Mouse (Mus musculus) lung, postnatal 10 days (tissue): ENCODE measurements around the gene Rab35.

ENCODE experiments used
- DNase-seq: peaks from one replicate; pipeline ENCODE4 v3.0.0; 2021

The Rab35 gene

DNA sequence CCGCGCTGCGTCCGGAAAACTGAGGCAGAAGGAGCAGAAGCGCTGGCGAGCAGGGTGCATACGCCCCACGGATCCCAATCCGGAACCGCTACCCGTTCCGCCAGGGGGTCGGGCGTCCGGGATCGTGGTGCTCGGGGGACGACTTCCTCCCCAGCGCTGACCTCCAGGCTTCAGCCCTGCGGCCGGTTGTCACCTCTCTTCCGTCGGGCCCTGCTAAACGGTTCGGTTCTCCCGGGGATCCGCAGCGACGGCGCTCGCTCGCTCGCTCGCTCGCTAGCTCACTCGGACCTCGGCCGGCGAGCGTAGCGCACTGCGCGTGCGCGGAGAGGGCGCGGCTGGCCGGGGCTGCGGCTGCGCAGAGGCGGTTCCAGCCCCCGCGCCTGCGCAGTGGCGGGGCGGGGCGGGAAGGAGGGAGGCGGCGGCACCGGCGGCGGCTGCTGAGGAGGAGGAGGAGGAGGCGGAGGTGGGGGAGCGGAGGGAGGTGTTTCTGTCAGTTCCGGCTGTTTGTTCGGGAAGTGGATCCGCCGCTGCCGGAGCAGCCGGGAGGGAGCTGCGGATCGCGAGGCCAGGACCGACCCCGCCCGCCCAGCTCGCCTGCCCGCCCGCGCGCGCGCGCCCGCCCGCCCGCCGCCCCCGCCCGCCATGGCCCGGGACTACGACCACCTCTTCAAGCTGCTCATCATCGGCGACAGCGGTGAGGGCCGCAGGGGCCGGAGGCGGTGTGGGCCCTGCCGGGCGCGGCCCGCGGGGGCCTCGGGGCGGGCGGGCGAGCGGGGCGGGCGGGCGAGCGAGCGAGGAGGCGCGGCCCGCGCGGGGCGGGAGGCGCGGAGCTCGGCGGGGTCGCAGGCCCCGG is at the start of gene Rab35:
Rab35 (plus strand) TSS at position 404 of the 853 bp plus-strand sequence.
- peak; percentile 95 for DNase-seq

DNA sequence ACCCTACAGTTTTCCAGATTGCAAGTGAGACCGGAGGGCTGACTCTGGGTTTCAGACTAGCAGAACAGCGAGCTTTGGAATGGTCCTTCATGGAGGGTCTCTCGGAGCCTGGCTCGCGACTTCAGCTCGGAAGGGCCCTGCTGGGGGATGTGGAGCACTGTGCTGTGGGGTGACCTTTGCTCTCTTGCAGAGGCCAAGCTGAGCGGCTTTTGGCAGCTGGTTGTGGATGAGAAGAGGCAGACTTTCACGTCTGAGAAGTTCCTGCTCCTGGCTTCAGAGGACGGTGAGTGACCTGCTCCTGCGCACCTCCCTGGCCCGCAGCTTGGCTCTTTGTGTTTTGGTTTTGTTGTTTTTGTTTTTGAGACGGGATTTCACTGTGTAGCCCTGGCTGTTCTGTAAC is 46.1 kb upstream of the Rab35 start:
- no peak for DNase-seq

DNA sequence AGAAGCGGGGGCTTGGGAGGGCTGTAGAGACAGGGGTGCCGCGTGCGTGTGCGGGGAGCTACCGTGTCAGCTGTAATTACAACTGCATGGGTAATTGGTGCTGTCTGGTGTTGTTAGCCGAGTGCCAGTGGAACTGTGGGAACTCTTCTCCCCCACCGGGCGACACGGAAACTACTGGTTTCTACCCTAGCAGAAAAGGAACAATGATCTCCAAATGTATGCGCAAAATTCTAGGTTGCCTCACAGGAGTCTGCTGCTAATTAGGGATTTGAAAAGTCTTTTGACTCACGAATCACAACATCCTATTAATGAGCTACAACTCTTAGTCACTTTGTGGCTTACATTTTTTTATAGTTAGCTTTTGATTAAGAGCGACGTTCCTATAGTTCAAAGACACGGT is 45.5 kb upstream of the Rab35 start:
- no peak for DNase-seq

DNA sequence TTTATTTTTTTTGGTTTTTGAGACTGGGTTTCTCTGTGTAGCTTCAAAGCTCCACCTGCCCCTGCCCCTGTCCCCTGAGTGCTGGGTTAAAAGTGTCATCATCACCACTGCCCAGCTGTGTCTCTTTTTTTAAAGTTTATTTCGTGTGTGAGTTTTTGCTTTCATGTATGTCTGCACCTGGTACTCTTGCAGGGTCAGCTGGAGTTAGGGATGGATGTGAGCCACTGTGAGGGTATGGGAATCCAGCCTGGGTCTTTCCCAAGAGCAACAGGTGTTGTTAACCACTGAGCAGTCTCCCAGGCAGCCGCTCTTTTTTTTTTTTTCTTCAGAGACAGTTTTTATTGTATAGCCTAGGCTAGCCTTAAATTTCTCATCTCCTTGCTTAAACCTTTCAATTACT is 44.9 kb upstream of the Rab35 start:
- no peak for DNase-seq

DNA sequence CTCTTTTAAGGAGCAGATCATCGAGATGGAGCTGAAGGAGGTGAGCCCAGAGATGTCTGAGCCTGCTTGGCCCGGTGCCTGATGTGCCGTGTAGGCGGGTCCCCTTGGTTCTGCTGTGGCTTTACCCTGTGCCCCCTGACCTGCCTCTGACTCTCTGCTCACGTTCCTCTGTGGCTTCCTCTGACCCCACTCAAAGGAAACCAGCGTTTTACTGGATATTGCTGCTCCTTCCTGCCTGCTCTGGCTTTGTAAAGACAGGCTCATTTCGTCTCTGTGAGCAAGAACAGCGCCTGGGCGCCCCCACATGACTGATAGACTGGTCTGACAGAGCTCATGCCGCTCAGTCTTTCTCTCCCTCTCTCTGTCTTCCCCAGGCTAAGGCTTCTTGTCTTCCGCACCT is 40.7 kb upstream of the Rab35 start:
- no peak for DNase-seq

DNA sequence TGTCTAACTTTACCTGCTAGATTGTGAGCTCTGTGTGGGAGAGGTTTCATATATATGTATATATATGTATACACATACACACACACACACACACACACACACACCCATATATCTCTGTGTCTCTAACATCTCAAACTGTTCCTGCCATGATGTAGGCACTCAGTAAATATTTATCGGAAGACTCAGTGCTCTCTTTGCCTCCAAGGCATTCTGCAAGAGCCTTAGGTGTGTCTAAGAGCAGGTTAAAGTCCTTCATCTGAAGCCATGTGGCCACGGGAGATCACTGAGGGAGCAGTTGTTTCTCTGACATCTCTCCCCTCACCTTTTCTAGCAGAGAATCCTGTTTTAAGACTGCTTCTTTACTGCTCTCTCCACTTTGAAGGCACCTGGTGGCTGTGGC is 40.2 kb upstream of the Rab35 start:
- DNase-seq: no peak

DNA sequence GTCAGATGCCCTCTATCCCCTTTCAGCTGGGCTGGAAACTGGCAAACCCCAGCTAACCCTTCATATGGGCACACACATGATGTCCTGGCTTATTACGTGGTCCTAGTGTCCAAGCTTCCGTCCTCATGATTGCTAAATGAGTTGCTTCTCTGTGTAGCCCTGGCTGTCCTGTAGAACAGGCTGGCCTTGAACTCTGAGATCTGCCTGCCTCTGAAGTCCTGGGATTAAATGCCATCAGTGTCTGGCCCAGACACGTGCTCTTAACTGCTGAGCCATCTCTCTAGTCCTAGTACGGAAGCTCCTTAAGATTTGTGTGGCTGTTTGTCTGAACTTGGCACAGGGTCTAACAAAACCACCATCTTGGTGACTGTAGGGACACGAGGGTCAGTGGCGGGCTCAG is 28.1 kb upstream of the Rab35 start:
- no peak for DNase-seq

DNA sequence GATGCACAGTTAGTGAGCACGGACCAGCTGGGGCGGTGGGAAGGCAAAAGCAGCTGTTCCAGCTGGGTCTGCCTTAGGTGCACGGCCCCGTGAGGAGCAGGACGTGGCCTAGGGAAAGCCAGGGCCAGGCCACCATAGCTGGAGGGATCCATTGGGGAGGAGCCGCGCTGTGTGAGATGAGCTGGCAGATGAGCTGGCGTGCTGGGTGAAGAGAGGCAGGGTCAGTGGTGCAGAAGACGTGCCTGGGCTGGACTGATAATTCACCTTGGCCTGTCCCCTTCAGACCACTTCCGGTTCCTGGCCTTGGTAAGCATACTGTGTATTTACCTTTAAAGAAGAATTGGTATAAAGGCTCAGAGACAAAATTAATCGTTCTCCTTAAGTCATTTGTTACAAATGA is 20.1 kb upstream of the Rab35 start:
- DNase-seq: no peak

DNA sequence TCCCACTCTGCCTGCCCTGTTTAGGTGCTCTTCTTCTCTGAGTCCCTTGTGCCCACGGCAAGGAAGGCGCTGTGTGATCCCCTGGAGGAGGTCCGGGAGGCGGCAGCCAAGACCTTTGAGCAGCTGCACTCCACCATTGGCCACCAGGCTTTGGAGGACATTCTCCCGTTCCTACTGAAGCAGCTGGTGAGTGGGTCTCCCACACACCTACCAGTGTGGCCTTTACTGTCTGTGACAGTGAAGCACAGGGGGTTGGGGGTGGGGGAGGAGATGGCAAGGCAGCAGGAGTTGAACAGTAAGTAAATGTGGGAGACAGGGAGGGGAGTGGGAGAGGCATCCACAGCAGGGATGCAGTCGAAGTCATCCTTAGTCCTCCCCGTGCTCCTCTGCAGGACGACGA is 18.4 kb upstream of the Rab35 start:
- DNase-seq: no peak

DNA sequence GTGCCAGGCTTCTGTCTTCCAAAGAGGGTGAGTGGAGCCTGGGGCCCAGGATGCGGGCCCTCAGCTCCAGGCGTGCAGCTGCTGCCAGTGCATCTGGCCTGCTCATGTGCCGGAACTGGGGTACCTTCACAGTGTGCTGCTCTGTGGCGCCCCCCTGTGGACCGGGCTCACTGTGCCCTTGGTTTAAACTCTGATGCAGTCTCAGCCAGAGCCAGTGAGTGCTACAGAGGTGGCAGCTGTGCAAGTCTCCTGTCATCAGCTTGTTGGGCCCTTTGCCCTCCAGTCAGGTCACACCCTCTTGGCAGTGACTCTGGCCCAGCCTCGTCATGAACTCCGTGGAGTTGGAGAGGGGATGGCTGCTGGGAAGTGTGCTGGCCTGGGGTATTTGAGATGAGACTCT is 16.8 kb upstream of the Rab35 start:
- peak; percentile 71 for DNase-seq

DNA sequence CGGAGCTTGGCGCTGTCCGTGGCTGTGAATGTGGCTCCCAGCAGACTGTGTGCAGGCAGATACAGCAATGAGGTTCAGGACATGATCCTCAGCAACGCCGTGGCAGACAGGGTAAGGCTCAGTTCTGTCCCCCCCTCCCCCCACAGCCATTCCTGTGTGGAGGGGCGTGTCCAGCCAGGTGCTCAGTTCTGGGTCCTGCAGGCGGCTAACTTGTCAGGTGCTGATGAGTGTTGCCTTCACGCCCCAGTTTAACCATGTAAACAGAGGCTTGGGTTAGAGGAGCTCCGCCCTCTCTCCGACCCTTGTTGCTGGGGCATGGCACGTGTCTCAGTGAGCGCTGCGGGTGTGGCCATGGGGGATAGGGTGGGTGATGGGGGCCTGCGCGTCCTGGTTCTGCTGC is 12.0 kb upstream of the Rab35 start:
- DNase-seq: no peak

DNA sequence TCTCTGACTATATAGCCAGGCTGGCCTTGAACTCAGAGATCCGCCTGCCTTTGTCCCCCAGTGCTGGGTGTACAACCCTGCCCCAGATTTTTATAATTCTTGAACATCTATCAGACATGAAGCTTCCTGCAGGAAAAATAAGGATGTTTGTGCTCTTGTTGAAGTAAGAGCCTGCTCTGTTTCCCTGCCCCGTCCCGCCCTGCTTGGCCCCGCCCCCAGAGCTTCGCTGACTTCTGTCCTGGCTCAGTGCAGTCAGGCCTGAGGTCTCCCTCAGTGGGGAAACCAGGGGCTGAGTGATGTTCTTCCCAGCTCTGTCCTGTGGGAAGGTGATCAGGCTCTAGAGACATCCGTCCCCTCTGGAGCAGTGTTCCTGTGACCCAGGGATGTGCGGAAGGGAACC is 9.0 kb upstream of the Rab35 start:
- DNase-seq: no peak

DNA sequence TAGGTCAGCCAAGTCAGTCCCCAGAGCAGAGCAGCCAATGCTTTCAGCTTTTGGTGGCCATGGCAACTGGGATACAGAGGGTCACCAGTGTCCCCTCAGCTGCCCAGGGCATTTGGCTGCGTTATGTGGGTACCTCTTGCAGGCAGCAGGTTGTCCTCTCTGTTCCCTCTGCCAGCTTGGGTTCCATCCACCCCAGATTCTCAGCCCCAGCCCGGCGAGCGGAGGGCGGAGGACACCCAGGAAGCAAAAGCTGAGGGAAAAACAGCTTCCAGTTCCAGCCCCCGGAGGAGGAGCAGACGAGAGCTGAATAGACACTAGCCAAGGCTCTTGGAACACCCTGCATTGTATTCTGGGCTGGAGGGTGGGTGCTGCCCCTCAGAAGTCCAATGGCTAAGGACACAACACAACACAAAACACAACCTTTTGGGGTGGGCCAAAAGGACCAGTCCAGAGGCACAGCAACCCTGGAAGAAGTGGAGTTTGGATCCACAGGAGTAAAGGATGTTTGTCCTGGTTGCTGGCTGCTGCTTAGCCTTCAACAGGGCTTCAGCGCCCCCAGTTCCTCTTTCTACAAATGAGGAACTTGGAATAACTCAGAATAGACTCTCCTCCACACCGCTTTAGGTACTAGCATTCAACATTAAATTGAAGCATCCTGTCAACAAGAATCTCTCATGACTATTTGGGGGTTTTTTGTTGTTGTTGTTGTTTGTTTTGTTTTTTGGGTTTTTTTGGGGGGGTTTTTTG is 7.8 kb upstream of the Rab35 start:
- DNase-seq: no peak

DNA sequence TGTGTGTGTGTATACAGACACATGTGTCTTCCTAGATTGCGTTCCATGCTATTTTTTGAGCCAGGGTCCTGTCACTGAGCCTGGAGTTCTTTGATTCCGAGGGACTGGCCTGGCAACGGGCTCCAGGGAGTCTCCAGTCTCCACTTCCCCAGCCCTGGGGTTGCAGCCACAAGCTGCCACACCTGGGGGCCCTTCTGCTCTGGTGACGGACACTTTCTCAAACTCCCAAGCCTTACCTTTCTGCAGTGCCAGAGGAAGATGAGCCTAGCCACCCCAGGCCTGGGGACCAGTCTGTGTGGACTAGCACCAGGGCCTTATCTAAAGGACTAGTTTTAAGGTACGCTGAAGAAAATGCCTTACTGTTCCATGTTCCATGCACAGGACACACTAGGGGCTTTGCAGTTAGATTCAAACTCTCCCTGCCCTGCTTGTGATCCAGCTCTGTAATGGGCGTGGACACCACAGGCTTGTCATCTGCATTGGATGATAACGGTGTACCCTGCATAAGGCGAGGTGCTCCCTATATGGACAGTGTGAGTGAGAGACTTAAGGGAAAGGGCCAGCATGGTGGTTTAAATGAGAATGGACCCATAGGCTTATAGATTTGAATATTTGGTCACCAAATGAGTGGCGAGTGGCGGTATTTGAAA is 5.3 kb upstream of the Rab35 start:
- DNase-seq: no peak

DNA sequence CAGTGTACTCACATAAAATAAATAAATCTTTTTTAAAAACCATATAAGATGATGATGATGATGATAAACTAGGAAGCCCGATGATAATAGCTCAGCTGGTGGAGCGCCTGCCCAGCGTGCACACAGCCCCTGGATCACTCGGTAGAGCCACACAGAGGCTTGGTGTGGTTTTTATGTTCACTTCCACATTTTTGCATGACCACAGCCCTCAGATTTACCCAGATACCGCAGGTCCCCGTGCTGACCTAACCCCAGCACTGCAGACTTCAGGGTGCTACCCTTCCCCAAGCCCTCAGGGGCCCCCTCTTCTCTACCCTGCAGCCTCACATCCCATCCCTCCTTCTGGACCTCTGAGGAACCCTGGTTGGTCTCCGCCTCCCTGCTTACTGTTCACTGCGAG is 3.6 kb upstream of the Rab35 start:
- no peak for DNase-seq

DNA sequence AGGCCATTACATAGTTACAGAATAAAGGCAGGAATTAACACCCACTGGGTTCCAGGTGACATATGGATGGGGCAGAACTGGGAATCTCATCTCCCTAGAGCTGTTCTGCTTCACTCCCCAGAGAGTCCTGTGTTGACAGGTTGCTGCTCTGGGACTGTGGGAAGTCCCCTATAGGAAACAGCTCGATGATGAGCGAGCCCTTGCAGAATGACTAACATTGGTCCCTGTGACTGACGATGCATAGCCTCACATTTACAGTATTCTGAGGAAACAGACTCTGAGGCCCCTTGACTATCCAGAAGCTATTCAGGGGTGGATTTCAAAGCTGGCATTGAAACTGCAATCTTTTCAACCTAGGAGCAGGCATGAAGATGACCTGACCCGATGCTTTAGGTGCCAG is 2.0 kb upstream of the Rab35 start:
- DNase-seq: no peak

DNA sequence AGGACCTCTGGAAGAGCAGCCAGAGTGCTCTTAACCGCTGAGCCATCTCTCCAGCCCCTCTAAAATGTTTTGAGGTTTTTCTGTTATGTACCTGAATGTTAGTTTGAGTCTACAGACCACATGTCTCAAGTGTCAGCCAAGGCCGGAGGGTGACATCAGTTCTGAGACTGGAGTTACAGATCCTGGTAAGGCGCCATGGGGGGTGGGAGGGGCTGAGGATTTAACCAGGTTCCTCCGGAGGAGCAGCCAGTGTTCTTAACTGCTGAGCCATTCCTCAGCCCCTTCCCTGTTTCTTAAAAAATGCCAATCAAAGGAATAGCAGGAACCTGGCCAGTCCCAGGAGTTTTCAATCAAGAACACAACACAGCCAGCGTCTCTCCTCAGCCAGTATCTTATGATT is 1.4 kb upstream of the Rab35 start:
- no peak for DNase-seq

DNA sequence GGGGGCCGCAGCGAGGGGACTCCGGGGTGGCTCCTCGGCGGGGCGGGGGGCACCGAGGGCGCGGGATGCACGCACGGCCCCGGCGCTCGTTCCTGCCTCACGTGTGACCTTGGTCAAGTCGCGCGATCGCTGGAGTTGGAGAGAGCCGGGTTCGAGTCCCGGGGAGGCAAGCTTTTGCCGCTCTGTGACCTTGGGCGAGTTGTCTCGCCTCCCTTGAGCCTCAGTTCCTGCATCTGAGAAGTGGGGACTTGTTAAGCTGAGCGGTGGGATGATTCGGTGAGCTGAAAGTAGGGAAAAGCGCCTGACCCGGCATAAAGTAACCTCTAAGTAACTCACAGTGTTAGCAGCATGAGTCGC is 628 bp downstream of the Rab35 start:
- DNase-seq: peak; percentile 61

DNA sequence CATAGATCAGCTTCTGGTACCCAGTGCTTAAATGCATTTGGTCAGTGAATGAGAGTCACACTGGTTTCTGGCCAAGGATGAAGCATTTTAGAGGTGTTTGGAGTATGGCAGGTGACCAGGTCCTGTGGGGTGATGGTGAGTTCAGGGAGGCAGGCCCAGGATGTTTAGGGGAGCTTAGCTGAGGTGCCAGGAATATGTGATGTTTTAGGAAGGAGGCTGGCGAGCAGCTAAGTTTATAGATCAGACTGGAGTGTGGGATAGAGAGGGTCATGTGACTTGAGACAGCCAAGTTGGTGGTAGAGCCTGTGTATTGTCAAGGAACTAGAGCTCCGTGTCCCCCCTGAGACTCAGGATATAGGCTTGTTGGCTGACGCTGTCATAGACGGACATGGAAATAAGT is 1.4 kb downstream of the Rab35 start:
- no peak for DNase-seq

DNA sequence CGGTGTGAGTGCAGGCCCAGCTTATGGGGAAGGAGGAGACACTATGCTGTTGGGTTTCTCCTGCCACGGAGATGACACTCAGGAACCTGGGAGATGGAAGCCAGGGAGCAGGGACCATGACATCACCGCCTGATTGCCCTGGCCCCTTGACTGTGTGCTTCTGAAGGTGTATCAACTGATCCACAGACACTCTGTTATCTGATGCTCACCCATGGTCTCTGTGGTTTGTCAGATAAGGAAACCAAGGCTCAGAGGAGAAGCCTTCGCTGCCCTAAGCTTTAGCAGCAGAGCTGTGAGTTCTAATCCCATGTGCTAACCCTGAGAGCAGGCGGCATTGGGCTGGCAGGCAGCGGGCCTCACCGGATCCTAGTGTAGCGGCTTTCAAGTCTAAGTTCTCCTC is 2.3 kb downstream of the Rab35 start:
- no peak for DNase-seq

DNA sequence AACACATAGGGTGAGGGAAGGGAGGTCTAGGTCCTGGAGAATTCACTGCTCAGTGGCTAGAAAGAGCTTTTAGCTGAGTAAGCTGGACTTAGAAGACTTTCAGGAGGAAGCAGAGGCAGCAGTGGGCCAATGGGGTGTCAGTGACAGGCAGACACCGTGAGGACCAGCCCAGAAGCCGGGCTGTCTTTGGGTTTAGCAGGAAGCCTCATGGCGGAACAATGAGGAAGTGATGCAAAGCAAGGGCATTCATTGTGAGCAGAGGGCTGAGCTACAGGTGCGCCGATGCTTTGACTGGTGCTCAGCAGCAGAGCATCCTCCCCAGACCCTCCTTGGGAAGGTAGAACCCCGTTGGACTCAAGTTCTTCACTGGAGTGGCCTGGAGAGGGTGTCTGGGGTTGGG is 3.8 kb downstream of the Rab35 start:
- no peak for DNase-seq

DNA sequence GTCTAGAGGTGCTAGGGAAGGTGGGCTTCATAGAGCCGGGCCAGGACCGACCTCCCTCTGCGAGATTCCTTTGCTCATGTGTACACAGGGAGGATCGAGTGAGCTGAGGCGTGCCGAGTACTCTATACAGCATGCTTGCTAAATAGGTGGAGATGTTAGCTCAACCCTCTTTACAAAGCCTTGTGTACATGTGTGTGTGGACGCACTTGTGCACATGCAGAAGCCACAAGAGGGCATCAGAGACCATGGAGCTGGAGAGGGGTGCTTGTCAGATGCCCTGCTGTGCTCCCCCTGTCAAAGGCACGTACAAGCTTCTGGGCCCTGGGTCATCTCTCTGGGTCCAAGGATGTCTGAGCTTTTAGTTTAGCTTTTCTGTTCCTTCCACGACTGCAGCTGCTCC is 12.5 kb downstream of the Rab35 start:
- no peak for DNase-seq

DNA sequence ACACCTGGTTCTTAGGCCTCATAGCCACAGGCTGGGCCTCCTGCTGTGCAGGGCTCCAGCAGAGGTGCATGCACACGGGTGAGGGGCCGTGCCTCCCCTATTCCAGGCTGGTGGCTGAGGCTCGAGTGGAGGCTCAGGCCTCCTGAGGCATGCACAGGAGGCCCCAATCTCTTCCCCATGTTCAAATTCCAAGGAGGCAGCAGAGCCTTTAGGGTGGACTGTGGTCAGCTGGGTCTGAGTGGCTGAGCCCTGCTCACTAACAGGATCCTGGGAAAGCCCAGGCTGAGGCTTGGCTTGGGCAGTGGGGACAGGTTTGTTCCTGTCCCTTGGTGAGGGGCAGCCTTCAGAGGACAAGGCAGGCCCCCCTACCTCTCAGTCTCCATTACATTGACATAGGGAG is 17.2 kb downstream of the Rab35 start:
- no peak for DNase-seq

DNA sequence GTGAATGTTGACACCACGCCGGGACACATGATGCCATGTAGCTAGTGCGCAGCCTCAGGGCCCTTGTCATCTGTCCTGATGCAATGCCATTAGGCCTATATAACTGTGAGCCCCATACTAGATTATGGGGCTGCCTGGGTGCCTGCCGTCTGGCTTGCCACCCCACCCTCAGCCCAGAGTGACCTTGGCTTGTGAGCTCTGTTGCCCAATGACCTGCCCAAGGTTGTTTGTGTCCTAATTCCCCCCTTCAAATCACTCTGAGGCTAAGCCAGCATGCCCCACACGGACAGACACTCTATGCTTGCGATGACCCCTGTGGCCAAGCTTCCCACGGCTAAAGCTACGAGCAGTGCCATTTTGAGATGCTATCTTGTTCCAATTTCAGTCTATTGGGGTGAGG is 18.0 kb downstream of the Rab35 start:
- no peak for DNase-seq
